Mouse (Mus musculus): ENCODE results near the gene Tmem200c.

The Tmem200c gene

DNA sequence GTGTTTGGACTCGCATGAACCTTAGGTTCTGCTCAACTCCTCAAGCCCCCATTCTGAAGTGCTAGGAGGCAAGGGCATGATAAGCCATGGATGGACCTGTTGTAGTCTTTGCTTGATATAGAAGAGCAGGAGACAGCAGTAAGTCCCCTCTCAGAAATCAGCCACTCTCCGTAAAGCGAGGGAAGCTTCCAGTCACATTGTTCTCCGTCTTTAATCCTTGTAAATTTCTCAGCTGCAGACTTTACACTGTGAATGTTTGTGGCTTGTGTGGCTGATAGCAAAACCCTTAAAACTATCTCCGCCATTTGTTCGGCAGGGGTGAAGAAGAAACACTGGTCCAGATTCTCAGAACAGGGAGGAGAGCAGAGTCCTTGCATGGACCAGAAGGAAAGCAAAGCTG lies at the start of gene Tmem200c:
Gene Tmem200c, plus strand, starts transcription at position 301 of the 400 bp plus-strand sequence.
- DNase-seq: no peak

DNA sequence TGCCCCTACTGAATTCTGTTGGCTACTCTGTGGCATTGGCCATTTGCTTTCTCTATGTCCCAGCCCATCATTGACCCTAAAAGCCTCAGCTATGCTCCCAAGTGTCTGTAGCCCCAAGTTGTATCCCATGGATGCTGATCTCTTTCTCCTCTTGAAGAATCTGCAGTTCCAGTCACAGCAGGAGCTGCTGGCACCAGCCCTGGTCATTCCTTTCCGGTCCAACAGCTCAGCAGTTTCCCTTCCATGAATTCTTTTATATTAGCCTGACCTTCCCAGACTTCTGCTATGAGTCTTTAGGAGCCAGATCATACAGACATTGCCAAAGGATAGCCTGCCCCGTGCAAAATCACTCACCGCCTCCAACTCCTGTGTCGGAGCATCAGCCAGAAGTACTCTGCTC lies 32.7 kb upstream of the Tmem200c start:
- no peak for DNase-seq

DNA sequence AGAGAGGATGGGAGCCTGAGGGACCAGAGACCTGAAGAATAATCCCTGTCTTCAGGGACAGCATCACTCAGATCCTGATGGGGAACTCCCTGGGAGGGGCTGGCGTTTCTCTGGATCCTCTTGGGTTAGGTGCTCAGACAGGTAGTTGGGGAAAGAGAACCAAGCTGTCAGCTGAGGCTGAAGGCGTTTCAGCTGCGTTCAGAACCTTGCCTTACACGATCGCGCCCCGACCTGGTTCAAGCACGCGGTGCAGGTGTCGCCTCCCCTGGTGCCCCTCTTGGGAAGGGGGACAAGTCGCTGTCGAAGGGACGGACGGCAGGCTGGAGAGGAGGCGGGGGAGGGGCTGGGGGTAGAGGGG lies 10.2 kb downstream of the Tmem200c start:
- no peak for DNase-seq

DNA sequence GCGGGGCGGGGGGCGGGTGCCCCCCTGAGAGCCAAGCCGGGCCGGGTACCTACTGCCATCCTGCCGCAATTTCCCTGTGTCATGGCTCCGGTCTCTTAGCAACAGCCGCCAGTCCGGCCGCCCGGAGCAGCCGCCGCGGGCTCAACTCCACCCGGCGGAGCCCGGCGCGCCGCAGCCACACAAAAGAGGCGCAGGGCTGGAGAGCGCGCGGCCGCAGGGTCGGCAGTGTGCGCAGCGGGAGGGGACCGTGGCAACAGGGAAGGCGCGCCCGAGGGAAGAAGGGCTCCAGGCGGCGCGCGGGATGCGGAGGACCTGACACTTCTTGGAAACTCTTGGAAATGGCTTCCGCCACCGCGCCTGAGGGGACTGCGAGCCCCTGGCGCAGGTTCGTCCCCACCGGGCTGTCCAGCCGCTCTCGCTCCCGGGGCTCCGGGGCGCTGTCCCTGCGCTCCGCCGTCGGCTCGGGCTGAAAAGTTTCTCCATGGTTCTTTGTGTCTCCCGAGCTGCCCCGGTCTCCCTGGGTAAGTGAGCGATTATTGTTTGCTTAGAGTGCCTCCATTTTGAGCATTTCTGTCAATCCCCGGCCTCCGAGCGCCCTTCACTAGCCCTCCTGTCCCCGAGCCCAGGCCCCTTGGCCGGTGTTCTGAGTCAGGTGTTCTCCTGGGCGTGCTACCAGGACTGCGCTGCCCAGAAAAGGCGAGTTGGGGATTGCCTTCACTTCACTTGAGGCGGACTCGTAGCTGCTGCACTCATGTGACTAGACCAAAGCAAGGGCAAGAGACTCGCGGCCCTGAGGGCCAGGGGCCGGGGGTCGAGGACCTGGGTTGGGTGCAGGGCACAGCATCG lies 10.8 kb downstream of the Tmem200c start:
- DNase-seq: no peak

DNA sequence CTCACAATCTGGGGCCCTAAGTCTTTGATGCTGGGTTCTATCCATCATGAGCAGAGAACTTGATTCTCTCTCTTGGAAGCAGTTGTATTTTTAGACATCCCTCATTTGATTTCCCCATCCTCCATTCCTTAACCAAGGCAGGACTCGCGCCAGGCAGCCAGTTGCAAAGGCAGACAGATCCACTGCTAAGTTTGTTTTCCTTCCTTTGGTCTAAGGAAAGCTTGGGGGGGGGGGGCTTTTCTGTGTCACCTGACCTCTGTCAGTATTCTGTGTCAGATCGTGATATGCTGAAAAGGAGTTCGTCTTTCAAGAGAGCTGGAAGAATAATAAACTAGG lies 11.4 kb downstream of the Tmem200c start:
- DNase-seq: no peak

DNA sequence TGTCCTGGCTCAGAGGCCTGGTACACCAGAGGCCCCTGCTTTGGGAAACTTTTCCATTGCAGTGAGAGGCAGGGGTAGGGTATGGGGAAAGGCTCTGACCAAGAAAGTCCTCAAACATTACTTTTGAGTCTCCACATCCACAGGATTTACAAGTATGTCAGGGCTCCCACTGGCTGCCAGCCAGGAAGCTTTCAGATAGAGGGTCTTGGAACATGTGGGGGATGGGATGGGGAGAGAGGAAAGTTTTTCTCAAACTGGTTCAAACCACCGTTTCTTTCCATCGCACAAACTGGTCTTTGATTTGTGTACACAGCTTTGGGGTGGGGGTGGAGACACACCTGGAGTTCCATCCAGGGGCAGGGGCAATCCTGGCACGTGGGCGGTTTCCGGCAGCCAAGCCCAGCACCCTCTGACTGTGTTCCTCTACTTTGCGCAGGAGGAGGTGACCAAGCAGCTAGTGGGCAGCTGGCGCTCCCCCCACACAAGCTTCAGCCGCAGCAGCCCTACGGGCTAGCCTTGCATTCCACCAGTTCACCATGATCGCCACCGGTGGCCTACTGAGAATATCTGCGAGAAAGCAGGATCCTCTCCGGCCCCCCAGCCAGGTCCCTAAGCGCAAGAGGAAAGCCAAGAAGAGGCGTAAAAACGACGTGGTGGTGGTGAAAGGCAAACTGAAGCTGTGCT lies 13.6 kb downstream of the Tmem200c start:
- no peak for DNase-seq

DNA sequence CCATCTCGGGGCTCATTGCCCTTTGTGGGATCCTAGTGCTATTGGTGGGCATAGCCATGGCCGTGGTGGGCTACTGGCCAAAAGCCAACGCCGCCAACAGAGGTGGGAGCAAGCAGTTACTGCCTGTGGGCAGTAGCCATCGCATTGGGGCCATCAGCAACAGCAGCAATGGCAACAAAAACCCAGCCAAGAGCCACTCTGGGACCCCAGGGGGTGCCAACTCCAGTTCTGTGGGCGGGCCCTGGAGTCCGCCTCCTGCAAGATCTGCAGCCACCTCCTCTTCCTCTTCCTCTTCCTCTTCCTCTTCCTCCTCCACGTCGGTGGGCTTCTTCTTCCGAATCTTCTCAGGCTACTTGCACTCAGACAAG lies 14.1 kb downstream of the Tmem200c start:
- DNase-seq: no peak

DNA sequence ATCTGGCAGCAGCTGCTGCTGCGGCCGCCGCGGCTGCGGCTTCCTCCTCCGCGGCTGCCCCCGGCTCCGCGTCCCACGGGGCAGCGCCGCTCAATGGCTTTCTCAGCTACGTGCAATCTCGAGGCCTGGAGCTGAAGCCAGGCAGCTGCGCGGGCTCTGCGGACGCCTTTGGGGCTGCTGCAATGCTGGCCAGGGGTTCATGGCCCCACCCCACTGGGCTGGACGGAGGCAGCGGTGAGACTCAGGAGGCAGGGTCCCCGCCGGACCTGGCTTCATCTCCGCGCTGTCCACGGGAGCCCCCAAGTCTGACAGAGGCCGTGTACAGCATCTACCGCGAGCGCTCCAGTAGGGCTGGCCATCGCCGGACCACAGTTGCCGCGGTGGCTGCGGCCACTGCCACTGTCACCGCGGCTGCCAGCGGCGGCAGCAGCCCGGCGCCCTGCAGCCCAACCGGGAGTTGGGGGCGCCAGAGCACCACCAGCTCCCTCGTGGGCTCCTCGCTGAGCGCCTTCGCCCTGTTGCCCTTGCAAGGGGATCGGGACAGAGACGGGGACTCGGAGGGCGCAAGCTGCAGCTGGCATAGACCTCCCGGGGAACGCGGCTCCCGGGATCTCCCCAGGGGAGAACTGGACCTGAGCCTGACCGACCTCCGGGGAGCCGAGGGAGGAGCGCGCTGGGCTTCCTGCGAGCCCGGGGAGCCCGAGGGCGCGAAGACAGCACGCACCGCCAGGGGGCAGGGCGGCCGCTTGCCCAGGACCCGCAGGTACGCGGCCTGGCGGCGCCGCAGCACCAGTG lies 14.9 kb downstream of the Tmem200c start:
- DNase-seq: peak; percentile 33

DNA sequence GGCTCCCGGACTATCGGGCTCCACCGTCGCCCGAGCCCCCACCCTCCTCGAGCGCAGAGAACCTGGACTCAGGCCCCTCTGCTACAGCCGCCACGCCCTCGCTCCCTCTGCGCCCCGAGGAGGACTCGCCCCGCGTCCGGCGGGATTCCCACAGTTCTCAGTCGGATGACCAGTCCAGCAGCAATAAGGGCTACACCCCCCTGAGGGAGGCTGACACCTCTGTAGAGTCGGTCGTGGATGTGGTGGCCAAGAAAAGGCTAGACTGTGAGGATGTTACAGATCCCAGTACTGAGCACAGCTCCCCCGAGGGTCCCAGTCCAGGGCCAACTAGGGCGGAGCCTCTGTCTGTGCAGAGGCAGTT lies 15.4 kb downstream of the Tmem200c start:
- DNase-seq: no peak

DNA sequence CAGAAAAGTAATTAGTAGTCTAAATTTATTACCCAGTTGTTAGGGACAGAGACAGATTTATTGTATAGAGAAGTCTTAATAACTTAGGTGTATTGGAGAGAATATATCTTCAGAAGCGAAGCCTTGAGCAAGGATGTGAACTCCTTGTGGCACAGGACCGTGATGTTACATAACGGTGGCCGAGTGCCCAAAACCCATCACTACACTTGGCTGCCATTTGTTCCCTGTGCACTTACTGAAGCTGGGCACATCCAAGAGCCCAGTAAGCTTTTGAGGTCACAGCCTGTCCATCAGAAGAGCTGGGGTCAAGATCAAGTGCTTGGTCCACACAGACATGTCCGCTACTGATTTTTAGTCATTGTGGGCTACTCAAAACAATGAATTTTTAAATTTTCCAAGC lies 19.5 kb downstream of the Tmem200c start:
- DNase-seq: peak; percentile 42

DNA sequence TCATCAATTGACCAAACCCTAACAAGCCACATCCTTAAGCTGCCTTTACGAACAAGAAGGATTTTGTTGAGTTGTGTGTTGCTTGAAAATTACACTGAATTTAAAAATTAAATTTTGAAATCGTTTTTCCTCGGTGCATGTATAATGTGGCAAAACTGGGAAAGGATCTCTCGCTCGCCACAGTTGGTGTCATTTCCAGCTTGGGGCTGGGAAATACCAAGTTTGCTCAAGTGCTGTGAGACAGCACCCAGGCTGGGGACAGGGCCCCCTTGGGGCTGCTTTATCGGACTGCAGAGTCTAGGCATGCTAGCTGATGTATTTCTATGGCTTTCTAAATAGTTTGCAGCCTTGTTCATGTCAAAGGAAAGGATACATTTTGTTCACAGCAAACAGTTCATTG lies 22.3 kb downstream of the Tmem200c start:
- no peak for DNase-seq

DNA sequence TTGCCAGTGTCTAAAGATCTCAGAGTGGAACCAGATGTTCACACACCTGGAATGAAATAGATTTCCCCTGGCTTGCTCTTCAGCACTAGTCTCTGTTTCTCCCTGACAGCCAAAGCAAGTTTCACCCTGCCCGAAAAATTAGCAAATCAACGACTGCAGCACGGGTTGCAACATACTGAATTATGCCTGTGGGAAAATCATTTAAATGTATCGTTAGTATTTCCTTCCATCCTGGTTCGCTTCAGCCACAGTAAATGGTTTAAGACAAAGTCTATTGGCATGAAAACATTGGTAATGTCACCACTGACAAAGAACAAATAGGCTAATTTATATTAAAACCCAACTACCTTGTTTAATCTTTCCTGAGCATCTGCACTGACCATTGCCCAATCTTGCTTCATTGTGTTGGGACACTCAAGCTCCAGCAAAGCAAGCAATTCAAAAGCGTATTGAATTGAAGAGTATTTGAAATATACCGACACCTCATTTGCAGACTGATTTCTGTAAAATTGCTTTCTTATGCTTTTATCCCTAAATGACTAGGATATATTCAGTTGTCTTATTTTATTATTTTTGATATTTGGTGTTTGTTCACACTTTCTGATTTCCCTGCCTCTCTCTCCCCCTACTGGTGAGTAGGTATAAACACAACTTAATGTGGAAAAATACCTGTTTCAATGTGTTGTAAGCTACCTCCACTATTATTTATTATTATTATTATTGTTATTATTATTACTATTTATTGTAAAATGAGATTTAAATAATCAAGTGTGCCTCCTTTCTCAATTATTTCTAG lies 25.9 kb downstream of the Tmem200c start:
- DNase-seq: no peak

DNA sequence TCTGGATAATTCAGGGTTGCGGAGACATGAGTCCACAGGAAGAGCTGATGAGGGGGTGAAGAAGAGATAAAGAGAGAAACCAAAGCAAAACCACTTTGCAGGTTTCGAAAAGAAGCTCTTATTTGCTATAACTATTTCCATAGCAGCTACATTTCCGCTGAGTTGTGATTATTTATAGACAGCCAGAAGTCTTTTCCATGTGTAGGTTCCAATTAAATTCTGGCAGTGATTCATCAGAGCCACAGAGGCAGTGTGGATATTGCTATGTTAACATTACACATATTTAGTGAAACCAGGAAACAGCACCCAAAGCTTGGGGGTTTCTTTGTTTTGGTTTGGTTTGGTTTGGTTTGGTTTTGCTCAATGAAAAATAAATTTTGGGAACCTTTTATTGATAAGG lies 37.8 kb downstream of the Tmem200c start:
- no peak for DNase-seq

DNA sequence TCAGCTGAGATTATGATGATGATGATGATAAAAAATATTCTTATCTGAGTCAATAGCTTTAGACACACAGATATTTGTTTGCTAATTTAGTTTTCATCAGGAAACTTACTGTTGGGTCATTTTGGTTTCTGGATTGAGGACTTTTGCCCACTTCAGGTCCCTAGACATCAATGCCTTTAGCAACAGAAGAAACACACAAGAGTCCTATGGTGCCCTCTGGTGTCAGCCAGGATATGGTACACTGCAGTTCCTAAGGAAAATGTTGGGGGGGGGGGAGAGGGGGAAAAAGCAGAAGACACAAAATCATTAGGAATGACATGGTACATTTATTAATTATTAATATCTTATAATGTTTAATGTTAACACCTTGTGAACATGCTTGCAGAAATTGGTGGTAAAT lies 42.0 kb downstream of the Tmem200c start:
- DNase-seq: no peak

DNA sequence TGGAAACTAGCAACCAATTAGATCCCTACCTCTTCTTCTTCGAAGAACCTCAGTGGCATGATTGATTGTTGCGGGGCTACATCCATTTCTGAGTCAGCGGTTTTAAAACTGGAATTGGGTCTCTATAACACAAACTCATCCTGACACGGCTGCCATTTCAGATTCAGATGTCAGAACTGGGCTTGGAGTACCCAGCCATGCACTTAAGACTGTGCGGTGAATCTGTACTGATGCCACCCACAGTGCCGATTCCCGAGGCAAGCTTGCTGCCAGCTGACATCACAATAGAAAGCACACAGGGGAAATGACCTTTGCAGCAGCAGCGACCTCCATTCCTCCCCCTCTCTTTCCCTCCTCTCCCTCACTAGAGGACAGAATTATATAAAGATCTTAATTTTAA lies 47.6 kb downstream of the Tmem200c start:
- DNase-seq: no peak

DNA sequence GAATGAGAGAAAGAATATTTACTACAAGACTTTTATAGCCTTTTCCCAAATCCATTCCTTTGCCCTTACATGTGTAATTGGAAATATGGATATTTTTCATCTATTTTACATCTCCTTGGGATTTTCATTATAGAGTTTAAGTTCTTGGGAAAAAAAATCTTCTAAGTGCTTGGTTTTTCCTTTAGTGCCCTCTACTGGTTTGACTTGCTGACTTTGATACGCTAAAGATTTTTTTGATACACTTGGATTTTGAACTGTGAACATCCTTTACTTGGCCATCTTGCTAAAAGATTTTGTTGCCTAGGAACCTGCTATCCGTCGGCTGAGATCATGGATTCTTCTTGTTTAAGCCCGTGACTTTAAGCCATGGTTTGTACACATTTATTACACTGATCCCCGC lies 48.8 kb downstream of the Tmem200c start:
- DNase-seq: no peak

DNA sequence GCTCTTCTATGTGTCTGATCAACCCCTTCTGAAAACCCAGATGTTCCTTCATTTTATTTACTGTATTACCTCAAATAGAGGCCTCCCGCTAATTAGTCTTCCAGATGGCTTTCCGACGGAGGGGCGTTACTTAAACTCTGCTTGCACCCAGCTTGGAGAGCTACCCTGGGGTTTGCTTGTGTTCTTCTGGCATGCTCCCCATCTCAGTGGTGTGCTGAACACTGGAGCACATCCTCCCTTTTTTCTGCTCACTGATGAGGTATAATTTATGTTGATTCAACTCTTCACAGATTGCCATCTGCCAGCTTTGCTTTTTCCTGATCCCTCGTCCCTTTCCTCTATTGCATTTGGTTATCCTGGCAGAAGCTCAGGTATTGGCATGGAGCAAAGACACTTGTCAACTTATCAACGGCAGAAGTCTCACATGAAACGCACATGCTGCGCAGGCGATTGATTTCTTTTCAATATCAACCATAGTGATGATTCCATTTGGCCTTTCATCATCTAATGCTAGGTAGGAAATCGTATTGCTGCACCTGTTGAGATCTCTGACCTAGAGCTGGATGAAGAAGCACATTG lies 49.6 kb downstream of the Tmem200c start:
- peak; percentile 13 for DNase-seq

DNA sequence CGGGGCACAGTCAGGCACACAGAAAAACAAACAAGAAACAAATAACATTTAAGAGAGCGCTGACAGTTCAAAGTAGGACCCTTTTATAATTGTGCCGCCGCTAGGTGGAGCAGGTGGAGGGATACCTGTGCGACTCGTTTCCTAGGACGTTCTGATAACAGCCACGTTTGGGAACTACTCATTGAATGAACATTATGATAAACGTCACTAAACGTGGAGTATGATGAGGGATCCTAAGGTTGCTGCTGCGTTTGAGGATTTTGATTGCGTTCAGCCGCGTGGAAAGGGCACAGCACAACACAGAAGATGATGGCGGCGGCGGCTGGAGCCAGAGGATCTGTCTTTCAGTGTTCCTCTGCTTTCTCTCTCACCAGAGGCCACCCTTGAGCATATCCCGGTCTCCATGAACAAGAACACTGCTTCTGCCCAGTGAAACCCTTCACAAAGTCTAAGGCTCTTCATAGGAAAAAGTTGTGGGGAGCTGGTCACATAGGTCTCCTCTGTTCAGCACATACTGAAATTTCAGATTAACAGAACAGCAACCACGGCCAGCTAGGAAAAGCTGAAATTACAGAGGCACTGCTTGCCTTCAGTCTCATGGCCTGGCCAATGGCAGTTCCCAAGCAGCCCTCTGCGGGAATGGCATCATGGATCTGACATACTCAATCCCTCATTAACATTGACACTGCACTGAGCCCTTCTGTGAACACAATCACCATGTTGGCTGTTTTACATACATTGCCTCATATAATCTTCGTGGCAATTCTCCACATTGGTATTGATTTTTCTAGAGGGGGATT lies 55.5 kb downstream of the Tmem200c start:
- peak; percentile 40 for DNase-seq

DNA sequence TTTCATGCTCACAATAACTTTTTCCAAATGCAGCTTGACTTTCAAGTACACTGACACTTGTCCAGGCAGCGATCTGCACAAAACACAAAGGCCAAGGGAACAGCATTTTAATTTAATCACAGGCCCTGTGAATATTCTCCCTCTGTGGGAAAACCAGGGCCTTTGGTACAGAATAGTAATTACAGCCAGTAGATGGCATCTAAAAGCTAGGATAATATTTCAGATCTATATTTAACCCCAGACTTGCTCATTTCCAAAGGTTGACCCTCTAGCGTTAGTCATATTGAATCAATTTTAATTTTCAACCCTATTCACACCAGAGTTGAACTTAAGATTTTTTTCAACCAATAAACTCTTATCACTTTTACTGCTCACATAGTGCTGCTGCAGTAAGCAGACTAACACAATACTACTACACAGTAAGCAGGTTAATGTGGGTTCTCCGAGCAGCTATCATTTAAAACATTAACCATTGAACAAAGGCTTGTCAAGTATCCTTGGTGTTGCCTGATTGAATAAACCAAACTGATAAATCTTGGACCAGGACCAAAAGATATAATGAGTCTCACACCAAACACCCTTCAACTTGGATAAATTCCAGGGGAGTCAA lies 57.2 kb downstream of the Tmem200c start:
- DNase-seq: no peak

DNA sequence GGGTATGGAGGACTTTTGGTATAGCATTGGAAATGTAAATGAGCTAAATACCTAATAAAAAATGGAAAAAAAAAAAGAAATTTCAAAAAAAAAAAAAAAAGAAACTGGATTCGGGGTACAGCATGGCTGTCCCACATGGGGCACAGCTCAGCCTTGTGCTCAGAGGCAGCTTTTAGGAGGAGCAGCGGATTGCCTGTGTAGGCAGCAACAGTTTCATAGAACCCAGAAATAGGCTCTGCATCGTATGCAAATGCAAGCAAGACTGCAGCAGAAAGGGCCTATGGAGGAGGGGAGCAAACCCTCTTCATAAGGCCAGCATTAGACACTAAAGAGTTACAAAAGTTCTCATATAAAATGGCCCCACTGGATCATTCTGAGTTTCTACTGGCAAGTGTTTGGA lies 64.2 kb downstream of the Tmem200c start:
- no peak for DNase-seq

Data from cerebellum, adult 11-12 months (tissue).